Mouse (Mus musculus) ES-E14 (cell line): ENCODE results near the gene Gm826.

Experiments
- CHD2 ChIP-seq: IDR thresholded peaks from 2 replicates; pipeline ENCODE4 v1.6.1; 2014; ENCODE audit warnings: mild to moderate bottlenecking, low read depth, low read length, inconsistent platforms
- HCFC1 ChIP-seq: IDR thresholded peaks from 2 replicates; pipeline ENCODE4 v1.6.1; 2012; ENCODE audit warnings: low read length, inconsistent platforms, borderline replicate concordance; ENCODE audit not compliant: insufficient read depth
- MAFK ChIP-seq: IDR thresholded peaks from 2 replicates; pipeline ENCODE4 v1.6.1; 2014; ENCODE audit warnings: mild to moderate bottlenecking, low read depth, low read length, inconsistent platforms; ENCODE audit not compliant: insufficient read depth
- ZC3H11A ChIP-seq: IDR thresholded peaks from 2 replicates; pipeline ENCODE4 v1.6.1; 2012; ENCODE audit warnings: low read depth, mild to moderate bottlenecking, inconsistent platforms, low read length, borderline replicate concordance
- ZNF384 ChIP-seq: IDR thresholded peaks from 2 replicates; pipeline ENCODE4 v1.6.1; 2012; ENCODE audit warnings: low read depth, low read length, inconsistent platforms

GRCm38 (mm10) chr2:160298586-160298985, 35.4 kb downstream of the Gm826 start:
- TF ChIP-seq CHD2, result no peak
- no peak for TF ChIP-seq HCFC1
- TF ChIP-seq ZNF384, result no peak
- no peak for TF ChIP-seq ZC3H11A
- TF ChIP-seq MAFK, result no peak
